Mouse (Mus musculus) liver, adult 2 months (tissue): ENCODE results near the gene Tnf.

Experiments
- CTCF ChIP-seq: fragments of 200-500 bp; IDR thresholded peaks from 2 replicates; pipeline ENCODE4 v1.5.1; 2011; ENCODE audit warnings: low read depth, low read length, control low read depth
- POLR2A ChIP-seq: fragments of 200-500 bp; IDR thresholded peaks from 2 replicates; pipeline ENCODE4 v1.6.1; 2011; ENCODE audit warnings: low read length, control low read depth; ENCODE audit not compliant: insufficient read depth; ENCODE audit errors: extremely low read depth

- no peak for TF ChIP-seq CTCF
- TF ChIP-seq POLR2A: no peak
These were observed 8.8 kb upstream of the Tnf start for GRCm38 (mm10) chr17:35210593-35210992.
